Mouse (Mus musculus): ENCODE data around the gene Ppp4r4. TPM values are rescaled to one million over a fixed set of nuclear protein-coding genes. Genes with fewer than 3 reads are reported as not detected.

The Ppp4r4 gene
- polyA plus RNA-seq, 1 experiment from 2014 or later = 3.2 TPM

- Histone ChIP-seq H3K9ac (replicated peaks) (no peak overlapping the region), H3K36me3 (no peaks in the 10 kb centered on the region), H3K27me3 (replicated peaks) (no peaks in the 10 kb centered on the region), H3K4me3 (replicated peaks) (no peak overlapping the region), H3K4me1 (no peaks in the 10 kb centered on the region), H3K4me2 (no peak overlapping the region), H3K27ac (replicated peaks) (no peak overlapping the region), H3K9me3 (replicated peaks) (no peaks in the 10 kb centered on the region)
- 89% methylated on average over 2 of the region's 2 CpGs for WGBS
- ATAC-seq (ENCODE audit: low FRiP score) = no peak
These were observed 11.3 kb downstream of the Ppp4r4 start for GRCm38 (mm10) chr12:103543351-103543750.

- H3K27me3 ChIP-seq (replicated peaks) = no peaks in the 10 kb centered on the region
- WGBS = 5% methylated on average over 3 of the region's 3 CpGs
- H3K4me3 ChIP-seq (replicated peaks) = no peak overlapping the region
- H3K4me2 ChIP-seq = no peak overlapping the region
- H3K4me1 ChIP-seq = no peaks in the 10 kb centered on the region
- ATAC-seq (ENCODE audit: low FRiP score) = no peak
- H3K36me3 ChIP-seq = no peaks in the 10 kb centered on the region
- no peaks in the 10 kb centered on the region for H3K9me3 ChIP-seq (replicated peaks)
- no peak overlapping the region for H3K9ac ChIP-seq (replicated peaks)
- no peak overlapping the region for H3K27ac ChIP-seq (replicated peaks)
These were observed 12.1 kb downstream of the Ppp4r4 start for GRCm38 (mm10) chr12:103544213-103544612.

GRCm38 (mm10) chr12:103547438-103547837, 15.4 kb downstream of the Ppp4r4 start:
- 12% methylated on average over 2 of the region's 2 CpGs for whole genome bisulfite sequencing

GRCm38 (mm10) chr12:103548526-103548925, 16.4 kb downstream of the Ppp4r4 start:
- no peak for ATAC-seq (ENCODE audit: low FRiP score)
- Histone ChIP-seq H3K9me3 (replicated peaks) (no peaks in the 10 kb centered on the region), H3K9ac (replicated peaks) (no peak overlapping the region), H3K36me3 (no peaks in the 10 kb centered on the region), H3K4me3 (replicated peaks) (no peak overlapping the region), H3K27me3 (replicated peaks) (no peaks in the 10 kb centered on the region), H3K4me1 (no peaks in the 10 kb centered on the region), H3K27ac (replicated peaks) (no peak overlapping the region), H3K4me2 (no peak overlapping the region)
- 67% methylated on average over 4 of the region's 4 CpGs for WGBS

More at GRCm38 (mm10) chr12:103547438-103547837, 15.4 kb downstream of the Ppp4r4 start:
- H3K9me3 ChIP-seq (replicated peaks) = no peaks in the 10 kb centered on the region
- no peaks in the 10 kb centered on the region for H3K27me3 ChIP-seq (replicated peaks)
- no peaks in the 10 kb centered on the region for H3K4me1 ChIP-seq
- no peak overlapping the region for H3K4me2 ChIP-seq
- H3K27ac ChIP-seq (replicated peaks) = no peak overlapping the region
- H3K9ac ChIP-seq (replicated peaks) = no peak overlapping the region
- H3K4me3 ChIP-seq (replicated peaks) = no peak overlapping the region
- ATAC-seq (ENCODE audit: low FRiP score) = no peak
- H3K36me3 ChIP-seq = no peaks in the 10 kb centered on the region

- Histone ChIP-seq H3K4me1 (no peaks in the 10 kb centered on the region), H3K36me3 (no peaks in the 10 kb centered on the region), H3K4me3 (replicated peaks) (no peak overlapping the region), H3K9me3 (replicated peaks) (no peaks in the 10 kb centered on the region), H3K27me3 (replicated peaks) (no peaks in the 10 kb centered on the region), H3K9ac (replicated peaks) (no peak overlapping the region), H3K27ac (replicated peaks) (no peak overlapping the region), H3K4me2 (no peak overlapping the region)
- no peak for ATAC-seq (ENCODE audit: low FRiP score)
- WGBS = 81% methylated on average over 6 of the region's 6 CpGs
These were observed 18.0 kb downstream of the Ppp4r4 start for GRCm38 (mm10) chr12:103550047-103550446.

- WGBS = 78% methylated on average over 4 of the region's 4 CpGs
- no peak overlapping the region for H3K4me2 ChIP-seq
- H3K4me1 ChIP-seq = no peaks in the 10 kb centered on the region
- no peak for ATAC-seq (ENCODE audit: low FRiP score)
- no peak overlapping the region for H3K4me3 ChIP-seq (replicated peaks)
- H3K27me3 ChIP-seq (replicated peaks) = no peaks in the 10 kb centered on the region
- no peak overlapping the region for H3K9ac ChIP-seq (replicated peaks)
- no peak overlapping the region for H3K27ac ChIP-seq (replicated peaks)
- H3K9me3 ChIP-seq (replicated peaks) = no peaks in the 10 kb centered on the region
- H3K36me3 ChIP-seq = no peaks in the 10 kb centered on the region
These were observed 19.3 kb downstream of the Ppp4r4 start for GRCm38 (mm10) chr12:103551422-103551821.

- WGBS = 91% methylated on average over 2 of the region's 2 CpGs
- Histone ChIP-seq H3K9ac (replicated peaks) (no peak overlapping the region), H3K27me3 (replicated peaks) (no peaks in the 10 kb centered on the region), H3K36me3 (no peaks in the 10 kb centered on the region), H3K9me3 (replicated peaks) (no peaks in the 10 kb centered on the region), H3K4me3 (replicated peaks) (no peak overlapping the region), H3K4me2 (no peak overlapping the region), H3K4me1 (no peaks in the 10 kb centered on the region), H3K27ac (replicated peaks) (no peak overlapping the region)
- no peak for ATAC-seq (ENCODE audit: low FRiP score)
These were observed 20.4 kb downstream of the Ppp4r4 start for GRCm38 (mm10) chr12:103552506-103552905.

GRCm38 (mm10) chr12:103553497-103553896, 21.4 kb downstream of the Ppp4r4 start:
- 90% methylated on average over 3 of the region's 3 CpGs for whole genome bisulfite sequencing
- no peaks in the 10 kb centered on the region for H3K36me3 ChIP-seq
- H3K27me3 ChIP-seq (replicated peaks) = no peaks in the 10 kb centered on the region
- H3K4me1 ChIP-seq = no peaks in the 10 kb centered on the region
- no peak for ATAC-seq (ENCODE audit: low FRiP score)
- H3K9ac ChIP-seq (replicated peaks) = no peak overlapping the region
- no peak overlapping the region for H3K4me3 ChIP-seq (replicated peaks)
- no peaks in the 10 kb centered on the region for H3K9me3 ChIP-seq (replicated peaks)
- no peak overlapping the region for H3K4me2 ChIP-seq
- H3K27ac ChIP-seq (replicated peaks) = no peak overlapping the region

- H3K36me3 ChIP-seq = no peaks in the 10 kb centered on the region
- H3K27ac ChIP-seq (replicated peaks) = no peak overlapping the region
- H3K27me3 ChIP-seq (replicated peaks) = no peaks in the 10 kb centered on the region
- 89% methylated on average over 5 of the region's 5 CpGs for WGBS
- H3K9me3 ChIP-seq (replicated peaks) = no peaks in the 10 kb centered on the region
- ATAC-seq (ENCODE audit: low FRiP score) = no peak
- H3K9ac ChIP-seq (replicated peaks) = no peak overlapping the region
- H3K4me2 ChIP-seq = no peak overlapping the region
- H3K4me3 ChIP-seq (replicated peaks) = no peak overlapping the region
- H3K4me1 ChIP-seq = no peaks in the 10 kb centered on the region
These were observed 24.8 kb downstream of the Ppp4r4 start for GRCm38 (mm10) chr12:103556856-103557255.

- no peak for ATAC-seq (ENCODE audit: low FRiP score)
- no peaks in the 10 kb centered on the region for H3K36me3 ChIP-seq
These were observed 32.6 kb downstream of the Ppp4r4 start for GRCm38 (mm10) chr12:103564726-103565125.

GRCm38 (mm10) chr12:103565151-103565550, 33.1 kb downstream of the Ppp4r4 start:
- no peak overlapping the region for H3K27ac ChIP-seq (replicated peaks)
- 85% methylated on average over 7 of the region's 7 CpGs for WGBS
- no peaks in the 10 kb centered on the region for H3K36me3 ChIP-seq
- no peak overlapping the region for H3K9ac ChIP-seq (replicated peaks)
- H3K4me3 ChIP-seq (replicated peaks) = no peak overlapping the region
- no peak for ATAC-seq (ENCODE audit: low FRiP score)
- H3K4me2 ChIP-seq = no peak overlapping the region
- H3K9me3 ChIP-seq (replicated peaks) = no peaks in the 10 kb centered on the region
- no peaks in the 10 kb centered on the region for H3K27me3 ChIP-seq (replicated peaks)
- H3K4me1 ChIP-seq = no peaks in the 10 kb centered on the region

More at GRCm38 (mm10) chr12:103564726-103565125, 32.6 kb downstream of the Ppp4r4 start:
- H3K9ac ChIP-seq (replicated peaks) = no peak overlapping the region
- no peaks in the 10 kb centered on the region for H3K4me1 ChIP-seq
- no peaks in the 10 kb centered on the region for H3K27me3 ChIP-seq (replicated peaks)
- 75% methylated on average over 1 of the region's 1 CpGs for WGBS
- no peak overlapping the region for H3K4me3 ChIP-seq (replicated peaks)
- H3K27ac ChIP-seq (replicated peaks) = no peak overlapping the region
- no peak overlapping the region for H3K4me2 ChIP-seq
- no peaks in the 10 kb centered on the region for H3K9me3 ChIP-seq (replicated peaks)

GRCm38 (mm10) chr12:103567129-103567528, 35.0 kb downstream of the Ppp4r4 start:
- H3K9me3 ChIP-seq (replicated peaks) = no peaks in the 10 kb centered on the region
- no peak for ATAC-seq (ENCODE audit: low FRiP score)
- H3K4me2 ChIP-seq = no peak overlapping the region
- WGBS = 66% methylated on average over 3 of the region's 3 CpGs
- no peaks in the 10 kb centered on the region for H3K36me3 ChIP-seq
- H3K9ac ChIP-seq (replicated peaks) = no peak overlapping the region
- no peak overlapping the region for H3K27ac ChIP-seq (replicated peaks)
- H3K4me3 ChIP-seq (replicated peaks) = no peak overlapping the region
- H3K27me3 ChIP-seq (replicated peaks) = no peaks in the 10 kb centered on the region
- H3K4me1 ChIP-seq = no peaks in the 10 kb centered on the region

- Histone ChIP-seq H3K4me1 (no peaks in the 10 kb centered on the region), H3K27me3 (replicated peaks) (no peaks in the 10 kb centered on the region), H3K4me2 (no peak overlapping the region), H3K9me3 (replicated peaks) (no peaks in the 10 kb centered on the region), H3K27ac (replicated peaks) (no peak overlapping the region), H3K4me3 (replicated peaks) (no peak overlapping the region), H3K9ac (replicated peaks) (no peak overlapping the region), H3K36me3 (no peaks in the 10 kb centered on the region)
- no peak for ATAC-seq (ENCODE audit: low FRiP score)
- 75% methylated on average over 6 of the region's 6 CpGs for WGBS
These were observed 37.6 kb downstream of the Ppp4r4 start for GRCm38 (mm10) chr12:103569690-103570089.
